Mouse (Mus musculus): ENCODE results near the gene Htt.
A peak's percentile ranks its signal among the peaks of the same experiment; 100 is the strongest.

The Htt gene

GRCm38 (mm10) chr5:34896697-34897453 is 135.3 kb downstream of the Htt start:
- no peak for DNase-seq

GRCm38 (mm10) chr5:34899787-34900469 is 138.4 kb downstream of the Htt start:
- no peak for DNase-seq

GRCm38 (mm10) chr5:34902371-34902770 is 140.8 kb downstream of the Htt start:
- no peak for DNase-seq

GRCm38 (mm10) chr5:34902811-34903385 is 141.4 kb downstream of the Htt start:
- DNase-seq = peak; percentile 80 to 88

- no peak for DNase-seq
Measured at GRCm38 (mm10) chr5:34904412-34904811, 142.9 kb downstream of the Htt start.

GRCm38 (mm10) chr5:34907230-34907629 is 145.7 kb downstream of the Htt start:
- DNase-seq = no peak

- DNase-seq = no peak
Measured at GRCm38 (mm10) chr5:34907910-34908725, 146.6 kb downstream of the Htt start, which contains the start of gene Msantd1. Msantd1 (plus strand) TSS chr5:34908012.

- no peak for DNase-seq
Measured at GRCm38 (mm10) chr5:34908726-34909633, 147.4 kb downstream of the Htt start.

GRCm38 (mm10) chr5:34909634-34910503 is 148.3 kb downstream of the Htt start:
- DNase-seq = no peak

- DNase-seq = no peak
Measured at GRCm38 (mm10) chr5:34910504-34910815, 148.9 kb downstream of the Htt start.

GRCm38 (mm10) chr5:34915801-34916200 is 154.3 kb downstream of the Htt start:
- peak; percentile 73 to 84 for DNase-seq

- DNase-seq = no peak
Measured at GRCm38 (mm10) chr5:34917234-34917655, 155.7 kb downstream of the Htt start.

GRCm38 (mm10) chr5:34918785-34919184 is 157.2 kb downstream of the Htt start:
- DNase-seq = no peak

- DNase-seq = no peak
Measured at GRCm38 (mm10) chr5:34922531-34922930, 161.0 kb downstream of the Htt start.

- no peak for DNase-seq
Measured at GRCm38 (mm10) chr5:34923920-34924319, 162.4 kb downstream of the Htt start.

- DNase-seq = no peak
Measured at GRCm38 (mm10) chr5:34924519-34924918, 163.0 kb downstream of the Htt start.

- DNase-seq = no peak
Measured at GRCm38 (mm10) chr5:34927648-34928047, 166.1 kb downstream of the Htt start.

- no peak for DNase-seq
Measured at GRCm38 (mm10) chr5:34930151-34930975, 168.8 kb downstream of the Htt start.

- no peak for DNase-seq
Measured at GRCm38 (mm10) chr5:34931091-34931490, 169.6 kb downstream of the Htt start.
